Mouse (Mus musculus): Measurements from ENCODE around the gene Scg5. TPM values are rescaled to one million over a fixed set of nuclear protein-coding genes. Genes with fewer than 3 reads are reported as not detected.

The Scg5 gene
- total RNA-seq, 2 experiments from 2014 or later, result 0.24 TPM; not detected in 1

DNA sequence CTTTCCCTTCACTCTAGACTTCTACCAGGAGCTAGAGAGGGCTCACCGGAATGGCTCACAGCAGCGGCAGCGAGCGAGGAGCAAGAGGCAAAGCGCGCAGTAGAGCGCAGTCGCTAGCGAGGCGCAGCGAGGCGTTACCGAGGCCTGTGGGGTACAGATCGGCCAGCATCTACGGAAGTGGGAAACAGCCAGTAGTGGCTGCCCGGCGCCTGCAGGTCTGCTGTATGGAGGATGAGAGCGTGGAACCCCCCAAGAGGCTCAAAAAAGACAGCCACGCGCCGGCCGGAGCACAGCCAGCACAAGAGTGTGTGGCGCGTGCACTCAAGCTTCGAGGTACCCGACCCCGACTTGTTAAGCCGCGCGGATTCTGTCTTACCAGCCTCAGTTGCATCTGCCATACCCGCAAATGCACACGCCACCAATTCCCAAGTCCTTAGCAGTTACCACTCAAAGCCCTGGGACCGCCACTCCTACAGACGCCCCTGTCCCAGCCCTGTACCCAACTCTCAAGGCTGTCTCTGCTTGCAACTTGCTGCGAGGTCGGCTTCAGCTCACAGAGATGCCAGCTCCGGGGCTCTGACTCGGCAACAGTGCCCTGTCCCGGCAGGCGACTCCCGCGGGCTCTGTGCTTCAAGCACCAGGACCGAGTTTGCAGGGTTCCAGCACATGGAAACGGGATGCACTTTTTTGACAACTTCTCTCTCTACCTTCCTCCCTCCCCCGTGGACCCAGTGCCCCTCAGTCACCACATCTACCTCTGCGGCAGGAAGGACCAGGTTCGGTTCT lies 71.2 kb downstream of the Scg5 start:
- intact Hi-C loops (cut with DNase I), result no loop called here
- no peak for DNase-seq

DNA sequence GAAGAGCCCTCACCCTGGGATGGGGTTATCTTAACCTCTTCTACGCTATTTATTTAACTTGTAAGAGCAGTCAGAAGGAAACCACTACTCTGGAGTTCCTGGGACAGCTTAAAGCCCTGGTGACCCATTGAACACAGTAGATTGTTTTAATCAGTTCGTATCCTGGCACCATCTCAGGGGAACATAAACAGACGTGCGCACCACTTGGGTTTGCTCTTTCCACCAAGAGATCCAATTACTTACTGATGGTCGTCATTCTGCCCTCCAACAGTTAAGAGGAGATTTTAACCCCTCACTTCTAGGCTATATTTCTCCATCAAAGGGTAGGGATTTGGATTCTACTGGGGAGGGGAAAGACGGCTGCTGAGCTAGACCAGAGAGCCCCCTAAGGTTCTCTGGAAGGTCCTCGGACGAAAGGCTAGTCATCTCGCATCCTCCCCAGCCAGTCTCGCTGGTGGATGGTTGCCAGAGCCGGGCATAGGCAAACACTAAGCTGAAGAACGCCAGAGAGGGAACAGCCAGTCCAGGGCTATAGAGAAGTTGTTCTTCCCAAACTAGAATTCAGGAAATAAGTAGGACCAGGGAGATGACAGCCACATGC lies 71.9 kb downstream of the Scg5 start:
- intact Hi-C loops (cut with DNase I), result no loop called here
- DNase-seq, result no peak

DNA sequence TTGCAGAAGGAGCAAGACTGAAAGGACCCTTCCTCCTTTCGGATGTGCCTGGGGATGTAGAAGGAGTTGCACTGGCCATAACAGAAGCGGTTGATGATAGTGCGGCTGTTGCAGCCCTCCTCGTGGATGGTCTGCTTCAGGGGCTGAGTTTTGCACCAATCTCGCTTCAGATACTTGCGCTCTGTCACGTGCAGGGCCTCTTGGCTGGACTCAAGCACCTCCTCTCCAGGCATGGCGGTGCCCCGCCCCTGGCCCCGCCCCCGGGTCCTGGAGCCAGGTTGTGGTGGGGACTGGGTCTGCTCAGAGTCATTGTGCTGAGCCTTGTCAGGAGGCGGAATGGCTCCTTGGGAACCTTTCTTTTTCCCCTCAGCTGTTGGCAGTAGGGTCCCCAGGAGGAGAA lies 79.2 kb downstream of the Scg5 start:
- no peak for DNase-seq
- intact Hi-C loops (cut with DNase I), result no loop called here

DNA sequence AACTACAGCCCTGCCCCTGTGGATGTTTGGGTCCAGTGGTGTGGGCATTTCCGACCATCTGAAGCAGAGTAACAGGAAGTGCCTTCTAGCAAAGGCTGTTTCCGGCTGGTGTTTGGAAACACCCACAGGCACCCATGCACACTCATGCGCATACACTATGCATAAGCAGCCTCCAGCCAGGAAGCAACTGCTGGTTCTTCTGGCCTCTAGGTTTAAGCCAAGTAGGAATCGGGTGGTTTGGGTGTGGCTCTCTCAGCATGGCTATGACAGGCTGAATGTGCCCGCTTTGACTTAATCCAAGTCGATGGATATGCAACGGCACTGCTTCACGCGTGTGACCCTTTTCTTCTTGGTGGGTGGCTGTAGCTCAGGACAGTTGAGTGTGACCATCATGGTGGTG lies 79.6 kb downstream of the Scg5 start:
- intact Hi-C loops (cut with DNase I), result no loop called here
- DNase-seq, result no peak

DNA sequence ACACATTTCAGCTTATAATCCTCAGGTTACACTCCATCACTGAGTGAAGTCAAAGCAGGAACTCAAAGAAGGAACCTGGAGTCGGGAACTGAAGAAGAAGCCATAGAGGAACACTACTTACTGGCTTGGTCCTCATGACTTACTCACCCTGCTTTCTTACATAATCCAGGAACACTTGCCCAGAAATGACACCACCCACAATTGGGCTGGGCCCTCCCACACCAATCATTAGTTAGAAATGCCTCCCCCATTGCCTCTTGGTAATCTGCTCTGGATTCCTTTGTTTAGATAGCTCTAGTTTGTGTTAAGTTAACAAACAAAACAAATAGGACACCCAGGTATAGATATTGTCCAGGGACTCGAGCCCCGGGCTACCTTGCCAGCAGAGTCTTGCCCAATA lies 100.3 kb downstream of the Scg5 start:
- DNase-seq, result no peak
- intact Hi-C loops (cut with DNase I), result no loop called here

Other genes with a start within 250 kb of the Scg5 start
- gene Grem1, start 70.5 kb downstream of the Scg5 start, total RNA-seq (2021), result not detected
- gene Arhgap11a, start 19.5 kb upstream of the Scg5 start, total RNA-seq (2021), result 1 to 10 TPM; 4.3 to 6.3 TPM
- not detected for gene Gjd2, start 184.5 kb upstream of the Scg5 start, total RNA-seq (2021)
- over 10,000 TPM; 15,903 to 17,925 TPM for gene Actc1, start 224.4 kb upstream of the Scg5 start, total RNA-seq (2021)

Measured in heart, postnatal 14 days (tissue).